Mouse (Mus musculus) cortical plate, adult 2 months (tissue): ENCODE results near the gene Btn2a2.

Experiments used
- CTCF ChIP-seq: fragments of 200-500 bp; IDR thresholded peaks from 2 replicates; pipeline ENCODE4 v1.5.1; 2011; ENCODE audit warnings: mild to moderate bottlenecking, control low read depth, low read length; ENCODE audit not compliant: insufficient read depth; ENCODE audit errors: extremely low read depth
- POLR2A ChIP-seq: fragments of 200-500 bp; IDR thresholded peaks from 2 replicates; pipeline ENCODE4 v1.6.1; 2011; ENCODE audit warnings: mild to moderate bottlenecking, low read length, control low read depth; ENCODE audit not compliant: insufficient read depth; ENCODE audit errors: extremely low read depth

DNA sequence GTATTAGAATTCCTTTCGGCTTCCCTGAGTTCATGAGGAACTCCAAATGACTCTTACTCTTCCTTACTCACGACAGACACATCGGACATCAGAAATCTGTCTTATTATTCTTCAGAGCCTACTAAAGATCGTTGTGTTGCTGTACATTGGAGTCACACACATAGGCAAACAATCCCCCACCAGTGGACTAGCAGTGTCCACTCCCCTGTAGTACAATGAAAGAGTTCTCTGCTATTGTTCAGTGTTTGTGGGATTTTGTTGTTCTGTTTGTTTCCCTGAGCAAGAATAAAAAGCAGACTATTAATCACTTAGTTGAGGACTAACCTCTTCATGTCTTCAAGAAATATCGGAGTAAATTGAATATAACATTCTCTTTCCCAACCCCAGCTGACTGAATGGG is 54.9 kb downstream of the Btn2a2 start:
- no peak for TF ChIP-seq CTCF
- TF ChIP-seq POLR2A = no peak
